Mouse (Mus musculus): ENCODE results near the gene Tjp1. TPM values are rescaled to one million over a fixed set of nuclear protein-coding genes. Genes with fewer than 3 reads are reported as not detected.

The Tjp1 gene
- polyA plus RNA-seq, 1 experiment from 2014 or later, result 26.8 TPM

- H3K4me2 ChIP-seq, result no peak overlapping the region
- ATAC-seq (ENCODE audit: low FRiP score, low read depth), result peak; percentile 83; the same call in 1 of the 2 replicates
- H3K9me3 ChIP-seq, result no peaks in the 10 kb centered on the region
- H3K27me3 ChIP-seq, result no peaks in the 10 kb centered on the region
- H3K9ac ChIP-seq, result no peak overlapping the region
- H3K4me1 ChIP-seq (replicated peaks), result no peaks in the 10 kb centered on the region
- 74% methylated on average over 5 of the region's 5 CpGs for WGBS
- H3K36me3 ChIP-seq, result peaks cover 37% of the 10 kb centered on the region; the same call in 1 of the 2 replicates
- H3K4me3 ChIP-seq, result no peak overlapping the region
- no peak overlapping the region for H3K27ac ChIP-seq (replicated peaks)
These were observed 208.4 kb downstream of the Tjp1 start for GRCm38 (mm10) chr7:65319047-65319725.

DNA sequence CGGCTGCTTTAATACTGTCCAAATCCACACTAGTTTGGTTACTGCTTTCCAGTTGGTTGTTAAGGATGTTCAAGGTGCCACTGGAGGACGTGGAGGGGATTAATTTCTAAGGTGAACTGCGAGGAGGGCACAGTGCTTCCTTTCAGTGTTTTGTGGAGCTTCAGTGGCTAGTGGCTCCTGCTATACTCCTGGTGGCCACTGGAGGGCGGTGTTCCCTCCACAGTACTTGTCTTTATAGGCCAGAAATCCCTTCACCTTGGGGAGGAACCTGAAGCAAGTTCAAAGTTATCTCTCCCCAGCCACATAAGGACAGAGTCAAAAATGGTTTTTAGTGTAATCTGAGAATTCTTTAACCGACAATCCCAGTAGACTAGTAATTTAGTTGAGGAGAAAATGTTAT lies 210.2 kb downstream of the Tjp1 start:
- 41% methylated on average over 5 of the region's 5 CpGs for WGBS

DNA sequence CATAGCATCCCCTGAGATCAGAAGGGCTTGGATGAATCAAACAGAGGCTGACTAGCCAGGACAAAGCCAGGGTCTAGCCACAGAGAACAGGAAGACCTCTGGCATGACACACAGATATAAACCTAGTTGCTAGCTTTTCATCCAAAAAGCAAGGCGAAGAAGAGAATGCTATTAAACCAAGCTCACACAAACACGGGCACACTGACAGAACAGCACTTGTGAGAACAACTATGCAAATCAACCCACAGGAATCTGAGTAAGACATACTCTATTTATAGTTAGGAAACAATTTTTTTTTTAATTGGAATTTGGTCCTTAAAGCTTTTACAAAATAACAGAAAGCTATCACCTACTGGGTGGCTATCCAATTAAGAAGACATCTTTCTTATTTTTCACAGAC lies 212.4 kb downstream of the Tjp1 start:
- Histone ChIP-seq H3K9me3 (no peaks in the 10 kb centered on the region), H3K27ac (replicated peaks) (no peak overlapping the region), H3K4me3 (no peak overlapping the region), H3K4me1 (replicated peaks) (no peaks in the 10 kb centered on the region), H3K27me3 (no peaks in the 10 kb centered on the region), H3K4me2 (no peak overlapping the region), H3K9ac (no peak overlapping the region), H3K36me3 (peaks cover 50% of the 10 kb centered on the region)
- WGBS, result 92% methylated on average over 2 of the region's 2 CpGs
- ATAC-seq (ENCODE audit: low FRiP score, low read depth), result no peak

More for the DNA sequence above, 210.2 kb downstream of the Tjp1 start:
- H3K27ac ChIP-seq (replicated peaks), result no peak overlapping the region
- ATAC-seq (ENCODE audit: low FRiP score, low read depth), result no peak
- no peak overlapping the region for H3K9ac ChIP-seq
- H3K27me3 ChIP-seq, result no peaks in the 10 kb centered on the region
- H3K4me1 ChIP-seq (replicated peaks), result no peaks in the 10 kb centered on the region
- H3K9me3 ChIP-seq, result no peaks in the 10 kb centered on the region
- H3K4me2 ChIP-seq, result no peak overlapping the region
- H3K4me3 ChIP-seq, result no peak overlapping the region
- peaks cover 40% of the 10 kb centered on the region for H3K36me3 ChIP-seq

- no peaks in the 10 kb centered on the region for H3K27me3 ChIP-seq
- H3K4me1 ChIP-seq (replicated peaks), result no peaks in the 10 kb centered on the region
- WGBS, result 90% methylated on average over 6 of the region's 6 CpGs
- no peak overlapping the region for H3K27ac ChIP-seq (replicated peaks)
- no peaks in the 10 kb centered on the region for H3K9me3 ChIP-seq
- no peak for ATAC-seq (ENCODE audit: low FRiP score, low read depth)
- H3K4me3 ChIP-seq, result no peak overlapping the region
- no peak overlapping the region for H3K9ac ChIP-seq
- no peak overlapping the region for H3K4me2 ChIP-seq
- H3K36me3 ChIP-seq, result peaks cover 25% of the 10 kb centered on the region
These were observed 230.6 kb downstream of the Tjp1 start for GRCm38 (mm10) chr7:65296675-65297589.

DNA sequence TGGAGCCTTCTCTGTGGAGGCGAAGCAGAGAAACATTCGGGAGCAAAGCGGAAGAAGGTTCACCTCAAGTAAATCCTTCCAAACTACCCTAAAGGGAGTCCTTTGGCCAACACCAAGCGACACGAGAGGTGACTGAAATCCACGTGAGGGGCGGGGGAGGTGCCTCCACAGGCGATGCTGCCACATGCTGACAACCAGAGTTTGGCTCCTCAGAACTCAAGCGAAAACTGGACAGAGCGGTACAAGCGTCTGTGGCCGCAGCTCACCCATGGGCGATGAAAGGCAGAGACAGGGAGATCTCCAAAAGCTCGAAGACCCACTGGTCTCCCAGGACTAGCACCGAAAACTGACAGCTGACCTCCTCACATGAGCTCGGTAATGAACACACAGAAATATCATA lies 244.7 kb downstream of the Tjp1 start:
- H3K4me1 ChIP-seq (replicated peaks), result peaks cover 13% of the 10 kb centered on the region; the same call in 1 of the 2 replicates
- 76% methylated on average over 16 of the region's 16 CpGs for WGBS
- H3K4me2 ChIP-seq, result no peak overlapping the region
- no peaks in the 10 kb centered on the region for H3K36me3 ChIP-seq
- H3K9me3 ChIP-seq, result no peaks in the 10 kb centered on the region
- no peak for ATAC-seq (ENCODE audit: low FRiP score, low read depth)
- H3K27ac ChIP-seq (replicated peaks), result no peak overlapping the region
- H3K9ac ChIP-seq, result no peak overlapping the region
- no peaks in the 10 kb centered on the region for H3K27me3 ChIP-seq
- H3K4me3 ChIP-seq, result no peak overlapping the region

GRCm38 (mm10) chr7:65281960-65282359 lies 245.6 kb downstream of the Tjp1 start:
- H3K27me3 ChIP-seq, result no peaks in the 10 kb centered on the region
- no peak overlapping the region for H3K27ac ChIP-seq (replicated peaks)
- no peak overlapping the region for H3K4me3 ChIP-seq
- no peaks in the 10 kb centered on the region for H3K9me3 ChIP-seq
- no peaks in the 10 kb centered on the region for H3K36me3 ChIP-seq
- ATAC-seq (ENCODE audit: low FRiP score, low read depth), result no peak
- H3K9ac ChIP-seq, result no peak overlapping the region
- peaks cover 13% of the 10 kb centered on the region; the same call in 1 of the 2 replicates for H3K4me1 ChIP-seq (replicated peaks)
- H3K4me2 ChIP-seq, result no peak overlapping the region
- 46% methylated on average over 3 of the region's 3 CpGs for WGBS

- Histone ChIP-seq H3K27ac (replicated peaks) (no peak overlapping the region), H3K9ac (no peak overlapping the region), H3K9me3 (no peaks in the 10 kb centered on the region), H3K4me3 (no peak overlapping the region), H3K27me3 (no peaks in the 10 kb centered on the region), H3K36me3 (no peaks in the 10 kb centered on the region), H3K4me1 (replicated peaks) (peaks cover 13% of the 10 kb centered on the region; the same call in 1 of the 2 replicates), H3K4me2 (no peak overlapping the region)
- no peak for ATAC-seq (ENCODE audit: low FRiP score, low read depth)
- 58% methylated on average over 10 of the region's 10 CpGs for WGBS
These were observed 246.4 kb downstream of the Tjp1 start for GRCm38 (mm10) chr7:65280944-65281912.

DNA sequence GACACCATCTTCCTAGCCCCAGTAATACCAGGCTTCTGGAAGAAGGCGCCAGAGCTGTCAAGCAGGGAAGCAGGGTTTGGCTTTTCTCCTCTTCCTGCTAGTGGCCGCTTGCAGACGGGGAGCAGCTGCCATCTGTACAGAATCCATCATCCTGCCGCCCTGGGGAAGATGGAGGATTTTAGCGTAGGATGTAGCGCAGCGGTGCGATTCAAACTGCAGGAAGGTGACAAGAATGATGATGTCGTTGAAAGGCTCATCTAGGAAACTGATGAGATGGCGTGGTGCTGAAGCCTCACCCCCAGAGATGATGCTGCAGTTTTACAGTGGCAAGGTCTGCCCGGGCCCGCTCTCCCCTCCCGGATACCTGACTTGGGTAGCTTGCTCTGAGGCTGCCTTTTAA lies 248.3 kb downstream of the Tjp1 start:
- no peaks in the 10 kb centered on the region for H3K27me3 ChIP-seq
- H3K4me3 ChIP-seq, result no peak overlapping the region
- no peaks in the 10 kb centered on the region for H3K36me3 ChIP-seq
- H3K27ac ChIP-seq (replicated peaks), result peak overlapping the region; percentile 67
- peak; percentile 65 for ATAC-seq (ENCODE audit: low FRiP score, low read depth)
- H3K9me3 ChIP-seq, result no peaks in the 10 kb centered on the region
- peaks cover 13% of the 10 kb centered on the region; the same call in 1 of the 2 replicates for H3K4me1 ChIP-seq (replicated peaks)
- WGBS, result 57% methylated on average over 13 of the region's 13 CpGs
- H3K9ac ChIP-seq, result no peak overlapping the region
- peak overlapping the region; percentile 31; the same call in 1 of the 2 replicates for H3K4me2 ChIP-seq

GRCm38 (mm10) chr7:65275761-65276160 lies 251.8 kb downstream of the Tjp1 start:
- no peak overlapping the region for H3K4me3 ChIP-seq
- no peak overlapping the region for H3K27ac ChIP-seq (replicated peaks)
- no peak overlapping the region for H3K9ac ChIP-seq

DNA sequence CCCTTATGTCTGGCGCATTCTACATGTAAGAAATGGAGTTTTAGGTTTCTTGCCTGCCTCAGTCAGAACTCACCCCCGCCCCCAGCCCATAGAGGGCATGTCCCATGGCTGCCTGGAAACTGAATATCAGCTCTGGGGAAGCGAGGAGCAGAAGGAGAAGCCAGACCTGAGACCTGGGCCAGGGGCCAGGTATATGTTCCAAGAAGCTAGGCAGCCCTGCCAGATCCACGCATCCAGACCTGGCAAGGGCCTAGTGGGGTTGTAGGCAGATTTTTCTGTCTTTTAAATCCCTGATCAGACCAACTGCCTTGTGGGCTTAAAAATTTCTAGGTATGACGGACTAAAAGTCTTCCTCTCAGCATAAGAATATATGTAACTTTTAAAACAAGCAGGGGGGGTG lies 253.4 kb downstream of the Tjp1 start:
- H3K36me3 ChIP-seq, result no peaks in the 10 kb centered on the region
- H3K9me3 ChIP-seq, result no peaks in the 10 kb centered on the region
- H3K4me2 ChIP-seq, result no peak overlapping the region
- H3K27me3 ChIP-seq, result no peaks in the 10 kb centered on the region
- ATAC-seq (ENCODE audit: low FRiP score, low read depth), result no peak
- 0 out of 2 replicates have a peak, but pooled peaks cover 3% of the 10 kb centered on the region for H3K4me1 ChIP-seq (replicated peaks)
- H3K27ac ChIP-seq (replicated peaks), result no peak overlapping the region
- WGBS, result 80% methylated on average over 5 of the region's 5 CpGs
- H3K9ac ChIP-seq, result no peak overlapping the region
- no peak overlapping the region for H3K4me3 ChIP-seq

More at GRCm38 (mm10) chr7:65275761-65276160, 251.8 kb downstream of the Tjp1 start:
- 0 out of 2 replicates have a peak, but pooled peaks cover 10% of the 10 kb centered on the region for H3K4me1 ChIP-seq (replicated peaks)
- no peak for ATAC-seq (ENCODE audit: low FRiP score, low read depth)
- WGBS, result 88% methylated on average over 4 of the region's 4 CpGs
- no peaks in the 10 kb centered on the region for H3K9me3 ChIP-seq
- H3K27me3 ChIP-seq, result no peaks in the 10 kb centered on the region
- H3K4me2 ChIP-seq, result no peak overlapping the region
- no peaks in the 10 kb centered on the region for H3K36me3 ChIP-seq

DNA sequence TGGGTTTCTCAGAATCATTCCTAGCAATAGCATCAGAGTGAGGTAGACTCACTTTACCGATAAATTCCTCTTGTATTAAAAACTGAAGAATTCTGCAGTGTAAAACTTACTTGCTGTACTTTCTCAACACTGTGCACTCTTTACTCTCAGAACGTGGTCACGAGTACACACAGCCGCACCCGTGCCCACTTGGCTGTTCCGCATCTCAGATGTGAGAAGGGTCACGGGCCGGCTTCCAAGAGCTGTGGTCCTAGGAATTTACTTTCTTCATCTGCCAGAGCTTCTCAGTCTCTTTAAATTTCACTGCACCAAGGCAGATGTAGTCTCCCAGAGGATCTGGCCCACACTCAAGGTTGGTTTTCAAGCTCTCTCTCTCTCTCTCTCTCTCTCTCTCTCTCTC lies 277.9 kb downstream of the Tjp1 start:
- no peak for ATAC-seq (ENCODE audit: low FRiP score, low read depth)
- 0 out of 2 replicates have a peak, but pooled peaks cover 2% of the 10 kb centered on the region for H3K9me3 ChIP-seq
- no peak overlapping the region for H3K27ac ChIP-seq (replicated peaks)
- H3K4me3 ChIP-seq, result no peak overlapping the region
- no peaks in the 10 kb centered on the region for H3K36me3 ChIP-seq
- no peaks in the 10 kb centered on the region for H3K4me1 ChIP-seq (replicated peaks)
- WGBS, result 82% methylated on average over 8 of the region's 8 CpGs
- no peak overlapping the region for H3K4me2 ChIP-seq
- H3K27me3 ChIP-seq, result no peaks in the 10 kb centered on the region
- no peak overlapping the region for H3K9ac ChIP-seq

All from hindbrain, embryonic 15.5 days (tissue).